Mouse (Mus musculus): ENCODE data around the gene Hist1h2bb.
"Not testable (repeated sequence)": the region's sequence is repeated elsewhere in the genome, so short reads cannot be mapped to it uniquely, and the experiment has no call there.

Gene Hist1h2bb

DNA sequence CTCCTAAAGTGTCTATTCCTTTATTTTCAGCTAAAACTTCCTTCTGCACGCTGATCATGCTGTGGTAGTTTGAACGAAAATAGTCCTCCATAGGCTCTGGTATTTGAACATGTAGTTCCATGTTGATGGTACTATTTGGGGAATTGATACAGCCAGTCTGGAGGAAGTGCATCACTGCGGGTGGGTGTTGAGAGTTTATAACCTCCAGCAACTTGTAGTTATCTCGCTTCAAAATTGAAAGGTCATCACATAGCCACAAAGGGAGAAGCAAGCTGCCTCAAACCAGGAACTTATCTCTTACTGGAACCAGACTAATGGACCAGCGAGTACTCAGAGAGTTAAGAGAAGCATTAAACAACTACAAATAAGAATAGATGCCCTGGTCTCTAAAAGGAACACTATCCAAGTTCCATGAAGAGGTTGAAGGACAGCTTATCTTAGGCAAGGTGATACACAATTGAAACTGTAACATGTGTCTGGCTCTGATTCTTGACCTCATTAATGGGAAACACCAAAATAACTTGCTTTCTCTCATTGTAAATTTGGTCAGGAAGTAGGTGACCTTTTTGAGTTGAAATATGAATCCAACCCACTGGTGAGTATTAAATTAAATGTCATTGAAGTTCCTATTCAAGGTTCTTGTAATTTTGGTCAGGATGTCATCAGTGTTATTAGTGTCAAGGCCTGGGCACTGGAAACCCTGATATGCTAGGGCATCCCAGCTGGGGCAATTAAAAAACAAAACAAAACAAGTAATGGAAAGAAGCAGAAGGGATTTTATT lies 30.1 kb upstream of the Hist1h2bb start:
- ChIA-PET CTCF (no interaction called here), POLR2A (interaction anchor here (0.5 to 6.4 kb wide), 12 partner anchors 8 to 1967 kb away, joined by 3 to 56 read pairs (median 10); partner anchors contain the start of genes Hist1h1c (in 2 of the 4), Hist1h4c (in 2 of the 4), Hist1h1a (in 1 of the 4) and Hist1h1t (in 1 of the 4))

DNA sequence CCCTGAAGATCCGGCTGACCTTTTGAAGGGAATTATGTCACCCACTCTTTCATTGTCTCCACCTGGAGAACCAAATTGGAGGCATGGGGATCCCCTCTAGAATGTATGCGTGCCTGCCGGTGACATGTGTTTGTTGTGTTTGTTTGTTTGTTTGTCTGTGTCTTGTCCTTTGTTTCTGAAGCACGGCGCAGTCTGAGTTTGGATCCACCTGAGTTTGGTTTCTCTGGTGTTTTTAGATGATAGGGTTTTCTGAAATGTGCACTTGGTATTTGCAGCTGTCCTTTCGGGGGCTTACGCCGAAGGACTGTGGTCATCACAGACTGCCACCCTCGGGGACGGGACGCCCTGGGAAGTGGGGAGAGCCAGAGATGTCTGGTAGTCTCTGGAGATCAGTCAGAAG lies 29.4 kb upstream of the Hist1h2bb start:
- CTCF ChIA-PET: no interaction called here
- POLR2A ChIA-PET: interaction anchor here (0.5 to 2.9 kb wide), 18 partner anchors 9 to 1967 kb away, joined by 3 to 14 read pairs (median 5); partner anchors contain the start of genes Hist1h2ac (in 2 of the 4), Hist1h2bc (in 2 of the 4), Hist1h3b (in 2 of the 4) and Hist1h4c (in 2 of the 4)

DNA sequence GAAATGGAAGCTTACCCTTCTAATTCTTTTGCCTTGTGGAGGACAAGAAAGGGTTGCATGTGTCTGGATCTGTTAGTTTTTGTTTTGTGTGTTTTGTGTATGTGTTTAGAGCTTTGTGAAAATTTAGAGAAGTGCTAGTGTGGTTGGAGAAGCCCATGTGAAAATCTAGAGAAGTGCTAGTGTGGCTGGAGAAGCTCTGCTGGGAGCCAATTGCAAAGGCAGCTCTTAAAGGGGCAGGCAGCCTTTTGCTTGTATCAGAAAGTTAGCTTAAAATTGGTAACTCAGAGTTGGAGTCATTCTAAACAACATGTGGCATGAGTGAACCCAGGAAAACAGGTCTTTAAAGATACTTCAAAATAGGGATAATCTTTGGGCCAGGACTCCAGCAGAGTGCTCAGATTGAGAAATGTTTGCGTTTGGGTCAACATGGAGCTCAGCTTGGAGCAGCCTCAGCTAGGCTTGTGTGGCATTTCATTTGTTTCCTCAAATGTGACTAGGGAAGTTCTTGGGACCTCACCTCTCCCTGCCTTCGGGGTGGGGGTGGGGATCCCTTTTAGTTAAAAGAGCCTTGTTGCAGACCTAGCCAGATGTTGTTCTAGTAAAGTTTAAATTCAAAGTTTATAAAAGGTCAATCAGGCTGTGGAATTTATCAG lies 28.8 kb upstream of the Hist1h2bb start:
- CTCF ChIA-PET: not testable (repeated sequence)

DNA sequence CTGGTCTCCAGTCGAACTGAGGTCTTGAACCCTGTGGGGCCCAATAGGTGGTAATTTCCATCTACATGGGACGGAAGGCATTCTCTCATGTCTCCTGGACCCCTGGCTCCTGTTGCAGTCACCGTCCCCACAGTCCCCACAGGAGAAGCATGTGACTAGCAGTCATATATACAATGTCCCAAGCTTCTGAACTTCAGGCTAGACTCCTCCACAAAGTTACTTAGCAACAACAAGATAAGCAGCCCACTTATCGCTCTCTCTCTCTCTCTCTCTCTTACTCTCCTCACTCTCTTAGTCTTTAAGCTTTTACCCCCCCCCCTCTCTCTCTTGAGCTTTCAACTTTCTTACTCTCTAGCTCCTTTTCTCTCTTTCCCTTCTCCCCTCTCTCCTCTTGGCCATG lies 22.3 kb upstream of the Hist1h2bb start:
- ChIA-PET POLR2A (interaction anchor here in 2 of 4 experiments (1.0 to 39.0 kb wide), 4 partner anchors 25 to 34 kb away, joined by 4 to 2331 read pairs (median 799); partner anchors contain the start of genes Hist1h2ab (in 2 of the 2), Hist1h2bb (in 2 of the 2), Hist1h3b (in 2 of the 2) and Hist1h3c (in 2 of the 2)), CTCF (no interaction called here)

More for the DNA sequence above, 28.8 kb upstream of the Hist1h2bb start:
- POLR2A ChIA-PET: interaction anchor here (0.8 to 2.9 kb wide), 19 partner anchors 9 to 56 kb away, joined by 3 to 14 read pairs (median 5); partner anchors contain the start of genes Hist1h1c (in 2 of the 4), Hist1h2ac (in 2 of the 4), Hist1h2bc (in 2 of the 4) and Hist1h3b (in 2 of the 4)

DNA sequence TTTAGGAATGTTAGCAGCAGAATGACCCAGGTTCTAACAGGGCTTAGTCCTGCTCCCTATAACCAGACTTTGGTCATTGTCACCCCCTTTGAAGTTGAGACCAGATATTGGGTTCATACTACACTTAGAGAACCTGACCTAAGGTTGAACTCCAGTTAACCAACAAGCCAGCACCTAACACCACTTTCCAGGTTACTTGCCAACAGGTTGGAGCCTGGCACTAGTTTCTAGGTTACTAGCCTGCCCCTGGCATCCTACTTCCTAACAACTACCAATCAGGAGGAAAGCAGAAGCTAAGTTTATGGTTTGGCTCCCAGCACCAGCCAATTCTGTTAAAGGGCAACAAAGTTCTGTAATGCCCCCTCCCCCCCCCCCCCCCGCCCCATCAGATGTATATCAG lies 21.3 kb upstream of the Hist1h2bb start:
- ChIA-PET POLR2A (interaction anchor here in 2 of 4 experiments (0.8 to 39.0 kb wide), 5 partner anchors 13 to 41 kb away, joined by 3 to 2331 read pairs (median 70); partner anchors contain the start of genes Hist1h1c (in 2 of the 2), Hist1h2ab (in 2 of the 2), Hist1h2bb (in 2 of the 2) and Hist1h3b (in 2 of the 2)), CTCF (no interaction called here)

DNA sequence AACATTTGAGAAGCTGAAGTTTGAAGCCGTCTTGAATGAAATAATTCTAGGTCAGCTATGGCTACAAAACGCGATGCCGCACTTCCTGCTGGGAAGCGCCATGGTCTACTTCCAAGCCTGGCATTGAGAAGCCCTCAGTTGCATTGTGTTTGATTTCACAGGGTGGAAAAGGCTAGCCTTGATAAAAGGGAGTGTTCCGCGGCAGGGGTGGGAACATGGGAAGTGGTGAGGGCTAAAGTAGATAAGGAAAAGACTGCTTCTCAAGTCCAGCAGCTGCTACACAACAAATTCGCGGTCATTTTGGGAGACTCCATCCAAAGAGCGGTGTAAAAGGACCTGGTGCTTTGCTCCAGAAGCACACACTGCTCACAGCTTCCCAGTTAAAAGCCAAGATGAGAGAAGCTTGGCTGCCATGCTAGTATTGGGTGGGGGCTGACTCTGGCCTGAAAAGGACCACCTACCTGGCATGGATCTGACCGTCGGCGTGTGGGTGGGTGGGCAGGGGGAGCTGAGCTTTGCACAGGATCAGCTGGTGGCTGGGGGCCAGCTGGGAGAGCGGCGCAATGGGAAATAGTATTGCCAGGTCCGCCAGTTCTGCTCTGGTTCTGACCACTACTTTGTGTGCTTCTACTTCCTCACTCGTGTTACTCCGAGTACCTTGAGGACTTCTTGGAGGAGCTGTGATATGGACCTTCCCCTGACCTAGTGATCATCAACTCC lies 17.9 kb upstream of the Hist1h2bb start:
- POLR2A ChIA-PET: interaction anchor here (0.6 to 39.0 kb wide), 24 partner anchors 9 to 1685 kb away, joined by 3 to 2331 read pairs (median 6); partner anchors contain the start of genes Hist1h1c (in 4 of the 4), Hist1h1a (in 3 of the 4), Hist1h4c (in 3 of the 4) and Hist1h2ab (in 2 of the 4)
- CTCF ChIA-PET: interaction anchor here in 3 of 4 experiments (0.6 to 1.2 kb wide), 3 partner anchors 27 to 353 kb away, joined by 4 to 7 read pairs (median 4); no protein-coding TSS in a partner anchor

DNA sequence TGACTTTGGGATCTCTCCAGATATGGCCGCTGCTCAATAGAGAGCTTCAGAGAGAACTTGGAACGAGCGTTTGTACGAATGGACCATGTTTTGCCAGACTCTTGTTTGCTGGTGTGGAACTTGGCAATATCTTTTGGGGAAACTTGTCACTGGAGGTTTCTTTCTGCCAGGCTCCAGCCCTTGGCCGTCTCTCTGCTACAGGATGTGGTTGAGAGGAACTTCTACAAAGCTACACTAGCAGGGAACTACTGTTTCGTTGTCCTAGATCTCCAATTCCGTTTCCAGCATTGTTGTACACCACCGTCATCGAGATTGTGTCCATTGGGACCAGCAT lies 17.4 kb upstream of the Hist1h2bb start:
- POLR2A ChIA-PET: interaction anchor here in 3 of 4 experiments (0.6 to 39.0 kb wide), 18 partner anchors 9 to 1686 kb away, joined by 3 to 2331 read pairs (median 19); partner anchors contain the start of genes Hist1h1c (in 3 of the 3), Hist1h4c (in 3 of the 3), Hist1h1a (in 2 of the 3) and Hist1h2ab (in 2 of the 3)
- CTCF ChIA-PET: interaction anchor here in 3 of 4 experiments (0.6 to 1.2 kb wide), 4 partner anchors 11 to 353 kb away, joined by 3 to 7 read pairs (median 4); no protein-coding TSS in a partner anchor

DNA sequence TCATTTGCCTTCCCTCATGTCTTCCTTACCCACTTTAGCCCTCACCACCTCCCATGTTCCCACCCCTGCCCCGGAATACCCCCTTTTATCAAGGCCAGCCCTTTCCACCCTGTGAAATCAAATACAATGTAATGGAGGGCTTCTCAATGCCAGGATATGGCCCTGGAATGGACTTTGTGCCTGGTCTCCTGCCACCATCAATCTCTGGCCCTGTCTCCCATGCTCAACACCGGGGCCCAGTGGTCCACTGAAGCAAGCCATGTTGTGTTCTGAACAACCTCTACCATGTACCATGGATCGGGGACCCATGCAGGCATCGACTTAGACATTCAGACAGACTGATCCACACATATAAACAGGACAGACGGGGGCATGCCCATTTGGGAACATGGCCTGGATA lies 16.8 kb upstream of the Hist1h2bb start:
- ChIA-PET POLR2A (interaction anchor here in 3 of 4 experiments (0.6 to 39.0 kb wide), 18 partner anchors 9 to 1686 kb away, joined by 3 to 2331 read pairs (median 19); partner anchors contain the start of genes Hist1h1c (in 3 of the 3), Hist1h4c (in 3 of the 3), Hist1h1a (in 2 of the 3) and Hist1h2ab (in 2 of the 3)), CTCF (interaction anchor here in 2 of 4 experiments (0.9 to 1.3 kb wide), 4 partner anchors 10 to 30 kb away, joined by 3 to 4 read pairs (median 3); no protein-coding TSS in a partner anchor)

DNA sequence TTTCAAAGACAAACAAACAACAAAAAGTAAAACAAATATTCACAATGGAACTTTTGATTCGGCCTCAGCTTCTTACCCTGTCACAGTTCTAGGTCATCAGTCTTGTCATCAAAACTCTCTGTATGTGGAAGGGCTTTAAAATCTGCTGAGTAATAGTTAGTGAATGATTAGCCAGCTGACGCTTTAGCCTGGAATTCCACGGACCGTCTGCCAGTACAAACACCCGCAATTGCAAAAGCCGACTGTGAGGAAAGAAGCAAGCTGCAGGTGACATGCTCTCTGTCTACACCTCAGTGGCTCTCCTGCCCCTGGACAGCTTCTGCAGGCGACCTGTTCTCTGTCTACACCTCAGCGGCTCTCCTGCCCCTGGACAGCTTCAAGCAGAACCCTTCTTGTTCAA lies 16.1 kb upstream of the Hist1h2bb start:
- CTCF ChIA-PET: interaction anchor here in 3 of 4 experiments (0.6 to 1.3 kb wide), 3 partner anchors 18 to 31 kb away, joined by 3 to 4 read pairs (median 3); no protein-coding TSS in a partner anchor
- POLR2A ChIA-PET: interaction anchor here in 3 of 4 experiments (1.0 to 39.0 kb wide), 11 partner anchors 8 to 49 kb away, joined by 3 to 2331 read pairs (median 32); partner anchors contain the start of genes Hist1h4c (in 3 of the 3), Hist1h1a (in 2 of the 3), Hist1h1c (in 2 of the 3) and Hist1h2ab (in 2 of the 3)

DNA sequence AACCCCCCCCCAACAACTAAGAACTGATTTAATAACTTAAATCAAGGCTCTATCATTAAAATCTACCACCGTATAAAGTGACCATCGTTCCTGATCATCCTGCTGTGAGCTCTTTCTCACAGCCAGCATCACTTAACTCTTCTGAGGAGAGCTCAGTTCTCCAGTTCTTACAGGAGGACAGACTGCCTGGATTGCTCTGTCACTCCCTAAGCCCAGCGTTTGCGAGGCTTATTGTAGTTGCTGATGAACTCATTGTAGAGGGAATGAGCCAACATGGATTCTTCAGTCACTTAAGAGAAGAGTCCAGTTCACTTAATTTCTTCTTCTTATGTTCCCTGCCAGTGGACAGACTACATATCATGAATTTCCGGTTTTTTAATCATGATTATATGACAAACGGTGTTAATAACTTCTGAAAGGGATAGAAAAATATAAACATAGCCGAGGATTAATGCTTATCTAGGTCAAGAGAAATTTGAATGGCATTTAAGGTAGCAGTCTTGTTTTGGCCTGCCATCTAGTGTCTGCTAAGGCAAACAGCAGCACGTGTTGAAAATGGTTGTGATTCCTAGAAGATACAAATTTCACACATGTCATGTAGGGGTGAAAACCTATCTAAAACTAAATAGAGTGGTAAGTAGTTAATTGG lies 14.3 kb upstream of the Hist1h2bb start:
- ChIA-PET POLR2A (interaction anchor here (0.5 to 39.0 kb wide), 15 partner anchors 16 to 470 kb away, joined by 3 to 2331 read pairs (median 4); partner anchors contain the start of genes Hist1h3b (in 3 of the 4), Hist1h4c (in 3 of the 4), Hist1h1a (in 2 of the 4) and Hist1h2ab (in 2 of the 4)), CTCF (interaction anchor here in 2 of 4 experiments (0.6 to 1.3 kb wide), 6 partner anchors 27 to 523 kb away, joined by 3 to 6 read pairs (median 4); no protein-coding TSS in a partner anchor)

DNA sequence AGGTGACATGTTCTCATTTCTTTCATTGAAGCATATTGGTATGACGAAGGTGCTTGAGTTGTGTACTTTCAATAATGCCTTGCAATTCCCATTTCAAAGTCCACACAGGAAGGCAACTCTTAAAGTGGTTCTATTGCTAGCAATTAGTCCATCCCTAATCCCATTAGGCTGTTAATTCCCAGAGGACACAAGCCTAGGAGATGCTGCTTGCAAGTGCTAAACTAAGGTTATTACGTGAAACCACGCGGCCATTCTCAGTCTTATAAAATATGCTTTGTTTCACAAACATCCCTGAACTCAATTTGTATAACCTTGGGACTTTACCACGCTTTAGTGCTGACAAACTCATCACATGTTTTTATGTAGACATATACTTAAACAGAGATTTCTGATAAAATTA lies 9.4 kb upstream of the Hist1h2bb start:
- ChIA-PET CTCF (interaction anchor here in 1 of 4 experiments (1.0 to 2.1 kb wide), 2 partner anchors 15 to 39 kb away, joined by 4 to 5 read pairs; partner anchors contain the start of genes Hist1h3b and Hist1h4c), POLR2A (interaction anchor here (0.8 to 44.4 kb wide), 32 partner anchors 5 to 1694 kb away, joined by 3 to 2331 read pairs (median 31); partner anchors contain the start of genes Hist1h4c (in 4 of the 4), Hist1h1a (in 3 of the 4), Hist1h2ac (in 3 of the 4) and Hist1h2ae (in 3 of the 4))

DNA sequence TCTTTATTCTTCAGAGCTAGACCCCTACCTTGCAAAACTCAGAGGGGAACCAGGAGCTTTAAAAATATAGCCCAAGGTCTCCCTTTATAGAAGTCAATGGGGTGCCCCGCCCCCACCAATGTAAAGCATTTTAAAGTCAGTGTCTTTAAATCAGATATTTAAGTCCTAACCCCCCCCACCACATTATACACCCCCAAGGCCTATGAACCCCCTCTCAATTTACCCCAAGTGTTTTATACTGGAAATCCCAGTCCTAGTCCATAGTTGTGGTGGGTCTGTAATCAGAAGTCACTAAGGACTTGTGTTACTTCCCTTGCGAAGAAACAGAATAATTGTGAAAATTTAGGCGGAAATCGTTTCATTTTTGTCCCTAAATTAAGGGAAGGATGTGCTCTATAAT lies 8.5 kb upstream of the Hist1h2bb start:
- CTCF ChIA-PET: interaction anchor here in 2 of 4 experiments (0.6 to 3.0 kb wide), 5 partner anchors 14 to 41 kb away, joined by 3 to 11 read pairs (median 4); partner anchors contain the start of genes Hist1h2ab (in 1 of the 2), Hist1h3b (in 1 of the 2) and Hist1h4c (in 1 of the 2)
- POLR2A ChIA-PET: interaction anchor here (0.5 to 44.4 kb wide), 88 partner anchors 4 to 1702 kb away, joined by 3 to 2331 read pairs (median 10); partner anchors contain the start of genes Hist1h1a (in 4 of the 4), Hist1h2ab (in 4 of the 4), Hist1h2bc (in 4 of the 4) and Hist1h2be (in 4 of the 4)

DNA sequence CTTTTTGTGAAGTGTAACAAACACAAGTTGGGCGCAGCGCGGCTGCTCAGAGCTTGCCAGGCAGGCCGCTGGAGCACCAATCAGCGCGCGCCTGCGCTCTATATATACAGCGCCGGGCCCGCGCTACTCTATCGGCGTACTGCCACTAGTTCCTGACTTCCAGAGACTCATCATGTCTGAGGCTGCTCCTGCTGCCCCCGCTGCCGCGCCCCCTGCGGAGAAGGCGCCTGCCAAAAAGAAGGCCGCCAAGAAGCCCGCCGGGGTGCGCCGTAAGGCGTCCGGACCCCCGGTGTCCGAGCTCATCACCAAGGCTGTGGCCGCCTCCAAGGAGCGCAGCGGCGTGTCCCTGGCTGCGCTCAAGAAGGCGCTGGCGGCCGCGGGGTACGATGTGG lies 7.9 kb upstream of the Hist1h2bb start, which contains the start of gene Hist1h1c:
Hist1h1c (plus strand) TSS at position 132 of the 392 bp plus-strand sequence.
- CTCF ChIA-PET: interaction anchor here in 2 of 4 experiments (1.1 to 3.0 kb wide), 3 partner anchors 13 to 42 kb away, joined by 3 to 11 read pairs (median 3); partner anchors contain the start of genes Hist1h2ab (in 1 of the 2) and Hist1h3b (in 1 of the 2)
- POLR2A ChIA-PET: interaction anchor here (0.6 to 44.4 kb wide), 108 partner anchors 3 to 1985 kb away, joined by 3 to 2331 read pairs (median 6); partner anchors contain the start of genes Hist1h1a (in 4 of the 4), Hist1h2ab (in 4 of the 4), Hist1h2bc (in 4 of the 4) and Hist1h2be (in 4 of the 4)

DNA sequence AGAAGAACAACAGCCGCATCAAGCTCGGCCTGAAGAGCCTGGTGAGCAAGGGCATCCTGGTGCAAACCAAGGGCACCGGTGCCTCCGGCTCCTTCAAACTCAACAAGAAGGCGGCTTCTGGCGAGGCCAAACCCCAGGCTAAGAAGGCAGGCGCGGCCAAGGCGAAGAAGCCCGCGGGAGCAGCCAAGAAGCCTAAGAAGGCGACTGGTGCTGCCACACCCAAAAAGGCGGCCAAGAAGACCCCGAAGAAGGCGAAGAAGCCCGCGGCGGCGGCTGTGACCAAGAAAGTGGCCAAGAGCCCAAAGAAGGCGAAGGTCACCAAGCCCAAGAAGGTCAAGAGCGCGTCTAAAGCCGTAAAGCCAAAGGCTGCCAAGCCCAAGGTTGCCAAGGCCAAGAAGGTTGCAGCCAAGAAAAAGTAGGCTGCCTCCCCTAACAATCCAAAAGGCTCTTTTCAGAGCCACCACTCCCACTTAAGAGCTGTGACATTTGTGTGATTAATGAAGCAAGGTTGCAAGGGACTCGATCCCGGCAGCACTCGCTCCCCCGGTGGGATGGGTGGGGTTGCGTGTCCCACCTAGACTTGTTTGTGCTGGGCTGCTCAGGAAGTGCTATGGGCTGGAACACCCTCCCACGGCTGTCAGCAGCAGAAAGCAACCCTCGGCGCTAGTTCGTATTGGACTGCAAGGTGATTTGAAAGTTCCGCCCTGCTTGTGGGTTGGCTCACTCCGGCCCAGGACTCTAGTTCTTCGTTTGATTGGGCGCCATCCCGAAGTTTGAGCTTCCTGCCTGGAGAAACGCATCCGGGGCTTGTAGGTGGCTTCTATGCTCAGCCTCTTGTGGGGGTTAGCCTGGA lies 7.2 kb upstream of the Hist1h2bb start:
- CTCF ChIA-PET: interaction anchor here in 2 of 4 experiments (1.0 to 3.0 kb wide), 5 partner anchors 10 to 42 kb away, joined by 3 to 11 read pairs (median 3); partner anchors contain the start of genes Hist1h2ab (in 1 of the 2), Hist1h3b (in 1 of the 2) and Hist1h4c (in 1 of the 2)
- POLR2A ChIA-PET: interaction anchor here (0.5 to 44.4 kb wide), 138 partner anchors 3 to 1986 kb away, joined by 3 to 2331 read pairs (median 5); partner anchors contain the start of genes Hist1h1a (in 4 of the 4), Hist1h2ab (in 4 of the 4), Hist1h2bc (in 4 of the 4) and Hist1h2be (in 4 of the 4)
